Mouse (Mus musculus): ENCODE data around the gene Gmip. TPM values are rescaled to one million over a fixed set of nuclear protein-coding genes. Genes with fewer than 3 reads are reported as not detected.

Gene Gmip
- total RNA-seq, 2 experiments from 2014 or later: 3.3 to 5.8 TPM

DNA sequence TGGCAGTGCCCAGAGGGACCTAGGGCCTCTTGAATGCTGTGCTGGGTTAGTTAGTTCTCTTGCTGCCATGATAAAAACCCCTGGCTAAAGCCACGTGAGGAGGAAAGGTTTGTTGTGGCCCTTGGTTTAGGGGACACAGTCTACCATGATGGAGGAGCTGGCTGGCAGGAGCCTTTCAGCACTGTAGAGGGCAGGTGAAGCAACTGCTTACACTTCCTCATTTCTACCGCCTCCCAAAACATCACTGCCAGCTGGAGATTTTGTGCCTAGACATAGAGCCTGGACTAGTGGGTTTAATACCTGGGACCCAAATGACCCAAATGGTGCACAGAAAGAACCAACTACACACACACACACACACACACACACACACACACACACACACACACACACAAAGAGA is 52.8 kb downstream of the Gmip start:
- DNase-seq: no peak

DNA sequence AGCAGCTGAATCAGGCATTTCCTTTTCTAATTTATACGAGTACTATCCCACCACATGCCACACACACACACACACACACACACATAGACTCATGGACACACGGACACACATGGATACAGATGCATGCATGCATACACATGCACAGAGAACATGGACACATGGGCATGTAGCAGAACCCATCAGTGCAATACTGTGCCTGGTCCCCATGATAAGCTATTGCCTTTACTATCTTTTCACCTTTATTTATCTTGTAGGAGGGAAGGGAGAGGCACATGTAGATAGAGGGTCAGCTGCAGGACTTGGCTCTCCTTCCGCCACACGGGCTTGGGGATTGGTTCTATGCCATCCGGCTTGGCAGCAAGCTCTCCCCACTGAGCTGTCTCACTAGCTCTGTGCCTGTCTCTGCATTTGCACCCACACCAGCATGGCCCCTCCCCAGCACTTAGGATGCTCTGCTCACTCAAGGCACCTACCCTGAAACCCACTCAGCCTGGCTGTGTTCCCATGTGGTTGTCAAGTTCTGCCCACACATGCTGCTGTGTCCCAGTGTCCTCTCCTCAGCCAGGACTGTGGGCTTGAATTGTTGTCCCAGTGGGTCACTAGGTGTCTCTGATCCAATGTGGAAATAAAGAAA is 55.0 kb downstream of the Gmip start:
- no peak for DNase-seq

DNA sequence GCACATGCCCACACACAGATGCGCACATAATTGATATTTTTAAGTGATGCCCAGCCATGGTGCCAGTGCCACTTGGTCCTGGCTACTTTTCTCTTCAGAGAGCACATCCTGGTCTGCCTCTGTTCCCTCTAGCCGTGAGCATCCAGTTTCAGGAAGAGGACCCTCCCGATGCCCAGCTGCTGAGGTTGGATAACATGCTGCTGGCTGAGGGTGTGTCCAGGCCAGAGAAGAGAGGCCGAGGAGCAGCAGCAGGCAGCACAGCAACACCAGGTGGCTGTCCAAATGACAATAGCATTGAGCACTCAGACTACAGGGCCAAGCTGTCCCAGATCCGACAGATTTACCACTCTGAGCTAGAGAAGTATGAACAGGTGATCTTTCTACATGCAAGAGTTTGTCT is 55.7 kb downstream of the Gmip start:
- DNase-seq: no peak

DNA sequence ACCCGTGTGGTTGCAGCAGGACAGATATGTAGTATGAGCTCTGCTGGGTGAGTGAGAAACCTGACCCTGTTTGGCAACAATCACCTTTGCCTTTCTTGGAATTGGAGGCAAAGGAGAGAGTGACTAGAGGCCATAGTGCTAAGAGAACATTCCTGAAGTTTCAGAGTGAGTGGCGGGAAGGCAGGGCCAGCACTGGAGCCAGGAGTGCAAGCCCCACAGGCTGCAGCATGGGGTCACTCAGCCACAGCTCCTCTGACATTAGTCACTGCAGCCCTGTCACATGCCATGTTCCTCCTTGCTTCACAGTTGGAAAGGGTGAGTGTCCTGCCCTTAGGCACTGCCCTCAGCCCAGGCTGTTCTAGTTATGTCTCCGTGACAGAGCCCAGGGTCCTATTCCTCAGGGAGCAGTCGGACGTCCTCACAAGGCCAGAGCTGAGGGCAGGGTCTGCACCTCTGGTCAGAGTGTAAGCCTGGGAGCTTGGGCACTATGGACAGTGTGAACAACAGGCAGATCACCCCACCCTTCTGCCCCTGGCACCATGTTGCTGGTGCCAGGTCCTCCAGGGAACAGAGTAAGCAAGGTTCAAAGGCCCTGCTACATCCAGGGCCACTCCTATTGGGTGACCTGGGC is 59.3 kb downstream of the Gmip start:
- DNase-seq: no peak

DNA sequence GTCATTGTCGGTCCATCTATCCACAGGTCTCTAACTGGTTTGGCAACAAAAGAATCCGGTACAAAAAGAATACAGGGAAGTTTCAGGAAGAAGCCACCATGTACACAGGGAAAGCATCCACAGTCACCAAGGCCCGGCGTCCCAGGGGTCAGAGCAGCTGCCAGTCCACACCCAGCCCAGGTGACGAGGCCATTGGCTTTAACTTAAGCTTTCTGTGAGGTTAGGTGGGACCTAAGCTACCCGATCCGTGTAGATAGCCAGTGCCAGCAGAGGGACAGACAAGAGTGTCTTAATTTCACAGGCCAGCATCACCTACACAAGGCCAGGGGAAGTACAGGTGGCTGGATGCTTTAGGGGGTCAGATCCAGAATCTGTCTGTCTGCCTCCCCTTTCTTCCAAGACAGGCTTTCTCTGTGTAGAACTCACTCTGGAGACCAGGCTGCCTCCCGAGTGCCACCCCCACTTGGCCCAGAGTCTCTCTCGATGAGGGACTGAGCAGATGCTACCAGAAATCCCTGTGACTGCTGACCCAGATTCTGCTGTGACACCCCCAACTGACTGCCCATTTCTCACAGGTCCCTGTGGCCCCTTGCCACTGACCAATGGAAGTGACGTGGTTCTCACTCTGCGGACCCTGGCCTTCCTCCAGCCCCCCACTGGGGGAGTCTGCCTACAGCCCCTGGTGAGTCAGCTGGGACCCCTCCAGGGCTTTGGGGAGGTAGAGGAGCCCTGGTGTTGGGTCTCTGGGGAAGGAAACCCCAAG is 61.7 kb downstream of the Gmip start:
- DNase-seq: no peak

DNA sequence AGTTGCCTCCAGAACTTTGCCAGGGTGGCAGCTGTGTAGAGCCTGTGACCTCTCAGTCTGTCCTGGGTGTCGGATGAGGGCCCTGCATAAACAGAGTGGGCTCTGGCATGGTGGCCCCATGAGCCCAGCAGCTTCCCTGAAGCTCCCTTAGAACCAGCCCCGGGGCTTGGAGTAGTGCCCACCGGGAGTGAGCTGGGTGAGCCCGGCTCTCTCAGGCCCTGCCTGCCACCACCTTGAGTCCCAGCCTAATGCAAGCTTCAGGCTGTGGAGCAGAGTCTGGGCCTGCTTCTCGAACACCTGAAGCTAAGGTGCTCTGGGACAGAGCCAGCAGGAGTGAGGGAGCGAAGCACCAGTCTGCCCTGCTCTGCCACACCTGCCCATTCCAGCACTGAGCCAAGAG is 62.4 kb downstream of the Gmip start:
- no peak for DNase-seq

Other genes starting within 250 kb of the Gmip start
- gene Zfp868, start 183.1 kb upstream of the Gmip start, total RNA-seq (2021): 1 to 10 TPM; 7.6 to 7.9 TPM
- gene Zfp964, start 154.2 kb upstream of the Gmip start, total RNA-seq (2021): 1 to 10 TPM; 1.1 to 1.3 TPM
- 10 to 100 TPM; 12.7 to 12.8 TPM for gene Zfp869, start 98.0 kb upstream of the Gmip start, total RNA-seq (2021)
- 1 to 10 TPM; 4.0 to 5.0 TPM for gene Zfp963, start 58.7 kb upstream of the Gmip start, total RNA-seq (2021)
- 1 to 10 TPM; 2.6 to 3.9 TPM for gene Gm20422, start 33.8 kb upstream of the Gmip start, total RNA-seq (2021)
- gene Atp13a1, start 17.5 kb upstream of the Gmip start, total RNA-seq (2021): 10 to 100 TPM; 13.4 to 17.8 TPM
- gene Zfp866, start 17.5 kb upstream of the Gmip start, total RNA-seq (2021): 10 to 100 TPM; 11.5 to 17.7 TPM
- gene Lpar2, start 13.8 kb downstream of the Gmip start, total RNA-seq (2021): under 1 TPM; 0.07 to 0.25 TPM
- gene Pbx4, start 23.8 kb downstream of the Gmip start, total RNA-seq (2021): 1 to 10 TPM in 1 of 2 experiments, under 1 TPM in 1; 0.47 to 1.1 TPM
- 10 to 100 TPM; 25.3 to 28.4 TPM for gene Cilp2, start 79.0 kb downstream of the Gmip start, total RNA-seq (2021)
- gene Tssk6, start 93.5 kb downstream of the Gmip start, total RNA-seq (2021): under 1 TPM in 1 of 2 experiments, not detected in 1; 0.38 TPM
- gene Ndufa13, start 93.9 kb downstream of the Gmip start, total RNA-seq (2021): 100 to 1,000 TPM; 236 to 268 TPM
- gene Yjefn3, start 94.0 kb downstream of the Gmip start, total RNA-seq (2021): 1 to 10 TPM; 9.0 to 9.5 TPM
- 10 to 100 TPM; 40.4 to 46.5 TPM for gene Gatad2a, start 187.7 kb downstream of the Gmip start, total RNA-seq (2021)
- gene Mau2, start 234.1 kb downstream of the Gmip start, total RNA-seq (2021): 10 to 100 TPM; 27.8 to 30.9 TPM
- 10 to 100 TPM; 20.2 to 22.5 TPM for gene Sugp1, start 234.1 kb downstream of the Gmip start, total RNA-seq (2021)

Data from gastrocnemius, postnatal 10 days (tissue).